Mouse (Mus musculus) kidney, adult 2 months (tissue): ENCODE measurements around the gene Kdm5a.

ENCODE experiments used
- CTCF ChIP-seq: fragments of 200-500 bp; conservative IDR thresholded peaks from 2 replicates; pipeline ENCODE4 v1.5.1; 2011; ENCODE audit warnings: low read depth, mild to moderate bottlenecking, control low read depth, low read length, moderate library complexity, mixed read lengths; ENCODE audit not compliant: insufficient read depth, insufficient read length
- POLR2A ChIP-seq: fragments of 200-500 bp; IDR thresholded peaks from one replicate; pipeline ENCODE4 v1.6.1; 2011; ENCODE audit warnings: low read depth, low read length, control low read depth

DNA sequence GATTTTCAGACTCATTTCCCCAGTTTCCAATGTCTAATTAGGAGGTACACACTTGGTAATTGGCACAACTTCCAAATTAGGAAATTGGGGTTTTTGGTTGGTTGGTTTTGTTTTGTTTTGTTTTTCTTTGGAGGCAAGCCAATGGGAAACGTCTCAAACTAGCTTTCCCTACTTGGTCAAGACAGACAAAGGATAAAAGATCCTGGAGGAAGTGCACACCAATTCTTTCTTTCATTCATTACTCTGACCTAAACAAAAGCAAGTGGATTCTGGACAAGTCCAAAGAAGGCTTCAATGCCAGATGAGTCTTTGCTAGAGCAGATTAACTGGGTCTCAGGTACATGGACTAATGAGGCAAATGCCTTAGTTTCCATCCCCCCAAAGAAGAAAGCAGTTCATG is 19.9 kb upstream of the Kdm5a start:
- TF ChIP-seq CTCF: no peak
- no peak for TF ChIP-seq POLR2A
